Mouse (Mus musculus): ENCODE measurements around the gene Ofcc1. TPM values are rescaled to one million over a fixed set of nuclear protein-coding genes. Genes with fewer than 3 reads are reported as not detected.

Ofcc1 gene
- total RNA-seq (2014; fragmentation: Nextera tagmentation) (not detected in 2 replicates), total RNA-seq (2017) (0.12 and 0.27 TPM in 2 replicates), polyA plus RNA-seq (2012) (not detected in 2 replicates)

DNA sequence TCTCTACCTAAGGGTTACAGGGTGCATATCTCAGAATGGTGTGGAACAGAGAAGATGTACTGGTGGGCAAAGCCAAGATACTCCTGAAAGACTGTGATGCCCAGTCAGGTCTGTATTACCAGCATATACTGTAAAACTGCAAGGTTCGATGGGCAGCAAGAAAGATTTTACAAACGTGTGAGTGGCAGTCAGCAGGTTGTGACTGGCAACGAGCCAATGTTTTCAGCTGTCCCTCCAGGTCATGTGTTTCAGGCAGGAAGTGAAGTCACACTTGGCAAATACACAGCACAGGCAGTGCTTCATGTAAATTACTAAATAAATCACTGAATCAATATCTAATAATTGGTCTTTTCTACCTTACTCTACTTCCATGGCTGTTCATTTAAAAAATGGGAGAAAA is at the start of gene Ofcc1:
TSS of gene Ofcc1 (minus strand) at position 163 of the 400 bp plus-strand sequence.
- H3K4me1 ChIP-seq (ENCODE audit: insufficient read depth, low read depth, low read length): no peaks in the 10 kb centered on the region

DNA sequence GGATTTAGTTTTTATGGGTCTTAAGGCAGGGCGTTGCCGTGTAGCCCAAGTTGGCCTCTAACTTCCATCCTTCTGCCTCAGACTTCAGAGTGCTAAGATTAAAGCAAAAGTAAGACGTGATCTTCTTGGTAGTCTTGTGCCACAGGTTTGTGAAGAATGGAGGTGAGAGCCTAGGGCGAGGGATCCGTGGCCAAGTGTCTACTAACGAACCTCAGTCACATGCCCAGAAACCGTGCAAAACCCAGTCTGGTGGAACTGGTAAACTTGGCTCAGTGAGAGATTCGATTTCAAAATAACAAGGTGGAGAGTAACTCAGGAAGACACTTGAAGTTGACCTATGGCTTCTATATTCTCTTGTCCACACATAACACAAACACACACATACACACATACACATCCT is 28.9 kb upstream of the Ofcc1 start:
- peaks cover 18% of the 10 kb centered on the region for H3K9me3 ChIP-seq (replicated peaks)
- DNase-seq (ENCODE audit: low spot score) (no peak), ATAC-seq (ENCODE audit: extremely low read depth, insufficient number of reproducible peaks, low FRiP score, poor library complexity, severe bottlenecking) (no peak)
- no peak for TF ChIP-seq GATA2 (IDR thresholded peaks at IDR 0.05; ENCODE audit: borderline replicate concordance, low read depth, low read length)
- no peak for TF ChIP-seq POLR2AphosphoS5 (IDR thresholded peaks at IDR 0.05; ENCODE audit: insufficient replicate concordance, low read depth, low read length)
- no peak for TF ChIP-seq GATA1 (IDR thresholded peaks at IDR 0.05; ENCODE audit: borderline replicate concordance, low read length)
- TF ChIP-seq TAL1 (conservative IDR thresholded peaks at IDR 0.05; ENCODE audit: low read depth, low read length): no peak
- no peak for TF ChIP-seq CTCF (IDR thresholded peaks at IDR 0.05; ENCODE audit: low read depth, low read length)
- no peak overlapping the region for H3K4me3 ChIP-seq (ENCODE audit: low read depth, low read length)
- no peaks in the 10 kb centered on the region for H3K4me1 ChIP-seq (ENCODE audit: insufficient read depth, low read depth, low read length)
- H3K27me3 ChIP-seq (ENCODE audit: insufficient read depth, low read length): no peaks in the 10 kb centered on the region
- H3K36me3 ChIP-seq (replicated peaks): no peaks in the 10 kb centered on the region

More for the DNA sequence above, at the start of gene Ofcc1:
- peaks cover 12% of the 10 kb centered on the region for H3K9me3 ChIP-seq (replicated peaks)
- TF ChIP-seq GATA2 (IDR thresholded peaks at IDR 0.05; ENCODE audit: borderline replicate concordance, low read depth, low read length) (no peak), CTCF (IDR thresholded peaks at IDR 0.05; ENCODE audit: low read depth, low read length) (no peak), TAL1 (conservative IDR thresholded peaks at IDR 0.05; ENCODE audit: low read depth, low read length) (no peak), GATA1 (IDR thresholded peaks at IDR 0.05; ENCODE audit: borderline replicate concordance, low read length) (no peak), POLR2AphosphoS5 (IDR thresholded peaks at IDR 0.05; ENCODE audit: insufficient replicate concordance, low read depth, low read length) (no peak)
- no peak for DNase-seq (ENCODE audit: low spot score)
- no peaks in the 10 kb centered on the region for H3K36me3 ChIP-seq (replicated peaks)
- no peak within 1 kb of the TSS for H3K4me3 ChIP-seq (ENCODE audit: low read depth, low read length)
- ATAC-seq (ENCODE audit: extremely low read depth, insufficient number of reproducible peaks, low FRiP score, poor library complexity, severe bottlenecking): no peak
- no peaks in the 10 kb centered on the region for H3K27me3 ChIP-seq (ENCODE audit: insufficient read depth, low read length)

DNA sequence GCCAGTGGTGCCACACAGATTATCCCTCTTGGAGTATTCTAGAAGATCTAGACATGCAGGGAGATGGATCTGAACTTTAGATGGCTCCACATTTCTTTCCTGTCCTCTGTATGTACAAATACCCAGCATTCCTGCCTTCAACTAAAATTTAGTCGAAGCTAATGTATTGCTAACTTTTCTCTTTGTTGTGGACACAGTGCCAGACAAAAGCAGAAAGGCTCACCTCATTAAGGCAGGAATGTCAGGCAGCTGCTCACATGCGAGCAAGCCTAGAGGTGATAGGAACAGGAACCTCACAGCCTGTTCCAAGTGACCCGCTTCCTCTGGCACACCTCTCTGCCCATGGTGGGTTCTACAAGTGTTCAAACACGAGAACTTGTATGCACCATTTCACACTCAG is 26.2 kb upstream of the Ofcc1 start:
- Histone ChIP-seq H3K36me3 (replicated peaks) (no peaks in the 10 kb centered on the region), H3K4me3 (ENCODE audit: low read depth, low read length) (no peak overlapping the region), H3K27me3 (ENCODE audit: insufficient read depth, low read length) (no peaks in the 10 kb centered on the region), H3K9me3 (replicated peaks) (peaks cover 18% of the 10 kb centered on the region), H3K4me1 (ENCODE audit: insufficient read depth, low read depth, low read length) (no peaks in the 10 kb centered on the region)
- DNase-seq (ENCODE audit: low spot score) (no peak), ATAC-seq (ENCODE audit: extremely low read depth, insufficient number of reproducible peaks, low FRiP score, poor library complexity, severe bottlenecking) (no peak)
- TF ChIP-seq CTCF (IDR thresholded peaks at IDR 0.05; ENCODE audit: low read depth, low read length): no peak
- TF ChIP-seq GATA2 (IDR thresholded peaks at IDR 0.05; ENCODE audit: borderline replicate concordance, low read depth, low read length): no peak
- no peak for TF ChIP-seq TAL1 (conservative IDR thresholded peaks at IDR 0.05; ENCODE audit: low read depth, low read length)
- TF ChIP-seq GATA1 (IDR thresholded peaks at IDR 0.05; ENCODE audit: borderline replicate concordance, low read length): no peak
- TF ChIP-seq POLR2AphosphoS5 (IDR thresholded peaks at IDR 0.05; ENCODE audit: insufficient replicate concordance, low read depth, low read length): no peak

DNA sequence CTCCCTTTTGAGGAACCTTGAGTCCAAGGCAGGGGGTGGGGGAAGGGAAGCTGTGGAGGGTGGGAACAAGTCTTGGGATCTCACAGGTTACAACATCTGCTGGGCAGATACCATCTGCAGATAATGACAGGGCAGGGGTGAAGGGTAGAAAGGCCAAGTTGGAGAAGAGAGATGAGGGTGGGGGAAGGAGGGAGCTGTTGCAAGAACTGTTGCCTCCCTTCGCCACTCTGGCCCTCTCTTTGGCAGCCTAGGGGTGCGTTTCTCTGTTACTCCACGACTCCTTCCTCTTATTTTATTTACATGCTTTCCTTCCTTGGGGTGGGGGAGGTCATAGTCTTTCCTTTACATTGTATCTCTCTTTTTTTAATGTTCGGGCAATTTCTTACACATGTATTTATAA is 23.7 kb upstream of the Ofcc1 start:
- Histone ChIP-seq H3K27me3 (ENCODE audit: insufficient read depth, low read length) (no peaks in the 10 kb centered on the region), H3K4me1 (ENCODE audit: insufficient read depth, low read depth, low read length) (no peaks in the 10 kb centered on the region), H3K36me3 (replicated peaks) (no peaks in the 10 kb centered on the region), H3K9me3 (replicated peaks) (peaks cover 16% of the 10 kb centered on the region), H3K4me3 (ENCODE audit: low read depth, low read length) (no peak overlapping the region)
- ATAC-seq (ENCODE audit: extremely low read depth, insufficient number of reproducible peaks, low FRiP score, poor library complexity, severe bottlenecking) (no peak), DNase-seq (ENCODE audit: low spot score) (no peak)
- TF ChIP-seq CTCF (IDR thresholded peaks at IDR 0.05; ENCODE audit: low read depth, low read length) (no peak), TAL1 (conservative IDR thresholded peaks at IDR 0.05; ENCODE audit: low read depth, low read length) (no peak), GATA2 (IDR thresholded peaks at IDR 0.05; ENCODE audit: borderline replicate concordance, low read depth, low read length) (no peak), POLR2AphosphoS5 (IDR thresholded peaks at IDR 0.05; ENCODE audit: insufficient replicate concordance, low read depth, low read length) (no peak), GATA1 (IDR thresholded peaks at IDR 0.05; ENCODE audit: borderline replicate concordance, low read length) (no peak)

DNA sequence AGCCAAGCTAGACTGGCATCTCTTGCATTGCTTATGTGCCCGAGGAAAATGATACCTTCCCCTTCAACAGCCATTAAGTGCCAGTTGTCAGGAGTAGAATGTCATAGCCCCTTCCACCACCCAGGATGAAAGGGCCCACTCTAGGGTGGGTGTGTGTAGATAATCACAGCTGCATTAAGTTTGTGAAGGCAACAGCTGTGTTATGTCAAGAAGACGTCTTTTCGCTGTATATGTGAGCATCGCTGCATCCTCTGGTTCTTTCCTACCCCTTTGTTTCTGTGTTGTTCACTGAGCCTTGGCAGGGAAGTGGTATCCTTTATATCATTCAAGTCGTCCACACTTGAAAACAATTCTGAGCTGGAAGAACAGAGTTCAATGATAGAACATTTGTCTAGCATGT is 15.5 kb upstream of the Ofcc1 start:
- Histone ChIP-seq H3K36me3 (replicated peaks) (no peaks in the 10 kb centered on the region), H3K27me3 (ENCODE audit: insufficient read depth, low read length) (no peaks in the 10 kb centered on the region), H3K4me3 (ENCODE audit: low read depth, low read length) (no peak overlapping the region), H3K9me3 (replicated peaks) (peaks cover 14% of the 10 kb centered on the region; the same call in 1 of the 2 replicates), H3K4me1 (ENCODE audit: insufficient read depth, low read depth, low read length) (no peaks in the 10 kb centered on the region)
- ATAC-seq (ENCODE audit: extremely low read depth, insufficient number of reproducible peaks, low FRiP score, poor library complexity, severe bottlenecking) (no peak), DNase-seq (ENCODE audit: low spot score) (no peak)
- TF ChIP-seq TAL1 (conservative IDR thresholded peaks at IDR 0.05; ENCODE audit: low read depth, low read length): no peak
- TF ChIP-seq CTCF (IDR thresholded peaks at IDR 0.05; ENCODE audit: low read depth, low read length): no peak
- TF ChIP-seq GATA2 (IDR thresholded peaks at IDR 0.05; ENCODE audit: borderline replicate concordance, low read depth, low read length): no peak
- no peak for TF ChIP-seq GATA1 (IDR thresholded peaks at IDR 0.05; ENCODE audit: borderline replicate concordance, low read length)
- TF ChIP-seq POLR2AphosphoS5 (IDR thresholded peaks at IDR 0.05; ENCODE audit: insufficient replicate concordance, low read depth, low read length): no peak

DNA sequence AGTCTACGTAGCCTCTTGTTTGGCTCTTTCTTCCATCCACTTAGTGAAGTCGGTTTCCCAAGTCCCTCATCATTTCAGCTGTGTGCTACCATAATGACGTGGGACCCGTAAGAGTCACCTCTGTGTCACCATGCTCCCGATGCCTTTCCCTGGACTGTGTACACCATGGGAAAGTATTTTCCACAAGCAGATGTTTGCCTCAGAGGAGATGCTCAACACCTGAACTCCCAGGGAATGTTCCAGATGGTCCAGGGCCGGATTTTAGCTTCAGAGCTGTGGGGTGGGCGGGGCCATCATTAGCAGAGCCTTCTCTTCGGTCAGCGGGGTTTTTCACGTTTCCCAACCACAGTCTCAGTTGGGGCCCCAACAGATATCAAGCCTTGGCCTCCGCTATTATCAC is 5.5 kb upstream of the Ofcc1 start:
- Histone ChIP-seq H3K27me3 (ENCODE audit: insufficient read depth, low read length) (no peaks in the 10 kb centered on the region), H3K4me3 (ENCODE audit: low read depth, low read length) (no peak overlapping the region), H3K4me1 (ENCODE audit: insufficient read depth, low read depth, low read length) (no peaks in the 10 kb centered on the region), H3K36me3 (replicated peaks) (no peaks in the 10 kb centered on the region), H3K9me3 (replicated peaks) (peaks cover 24% of the 10 kb centered on the region)
- TF ChIP-seq GATA2 (IDR thresholded peaks at IDR 0.05; ENCODE audit: borderline replicate concordance, low read depth, low read length) (no peak), GATA1 (IDR thresholded peaks at IDR 0.05; ENCODE audit: borderline replicate concordance, low read length) (no peak), POLR2AphosphoS5 (IDR thresholded peaks at IDR 0.05; ENCODE audit: insufficient replicate concordance, low read depth, low read length) (no peak), TAL1 (conservative IDR thresholded peaks at IDR 0.05; ENCODE audit: low read depth, low read length) (no peak), CTCF (IDR thresholded peaks at IDR 0.05; ENCODE audit: low read depth, low read length) (no peak)
- no peak for ATAC-seq (ENCODE audit: extremely low read depth, insufficient number of reproducible peaks, low FRiP score, poor library complexity, severe bottlenecking)
- DNase-seq (ENCODE audit: low spot score): no peak

Measured in G1E (cell line).